Mouse (Mus musculus) limb, embryonic 14.5 days (tissue): Measurements from ENCODE around the gene Dlx5. TPM values are rescaled to one million over a fixed set of nuclear protein-coding genes. Genes with fewer than 3 reads are reported as not detected.

Experiments
- ATAC-seq: fragments of 200-750 bp; cut with Nextera tagmentation; 2 replicates; pipeline ENCODE4 v1.8.0; 2017; ENCODE audit warnings: low read depth, moderate number of reproducible peaks, moderate TSS enrichment; ENCODE audit not compliant: low FRiP score
- DNase-seq: peaks from one replicate; pipeline ENCODE4 v3.0.0-alpha.2; 2015; ENCODE audit warnings: low spot score
- H3K27ac ChIP-seq: fragments of 300-500 bp; sonication (generic); replicated peaks from 2 replicates; pipeline ENCODE4 v1.5.1; 2014; ENCODE audit warnings: low read depth, mild to moderate bottlenecking, low read length, moderate library complexity, mixed read lengths
- H3K27me3 ChIP-seq: fragments of 300-500 bp; sonication (generic); 2 replicates; pipeline ENCODE4 v1.6.1; 2014; ENCODE audit warnings: low read length, mixed read lengths; ENCODE audit not compliant: control insufficient read depth, insufficient read depth
- H3K36me3 ChIP-seq: fragments of 300-500 bp; sonication (generic); 2 replicates; pipeline ENCODE4 v1.6.1; 2014; ENCODE audit warnings: mild to moderate bottlenecking, low read length, moderate library complexity, mixed read lengths; ENCODE audit not compliant: control insufficient read depth, insufficient read depth
- H3K4me1 ChIP-seq: fragments of 300-500 bp; sonication (generic); 2 replicates; pipeline ENCODE4 v1.6.1; 2014; ENCODE audit warnings: antibody characterized with exemption, low read length, mixed read lengths; ENCODE audit not compliant: control insufficient read depth, insufficient read depth
- H3K4me2 ChIP-seq: fragments of 300-500 bp; sonication (generic); replicated peaks from 2 replicates; pipeline ENCODE4 v1.6.1; 2014; ENCODE audit warnings: low read depth, mild to moderate bottlenecking, low read length, moderate library complexity; ENCODE audit not compliant: severe bottlenecking
- H3K4me3 ChIP-seq: fragments of 300-500 bp; sonication (generic); replicated peaks from 2 replicates; pipeline ENCODE4 v1.5.1; 2014; ENCODE audit warnings: low read length
- H3K9ac ChIP-seq: fragments of 300-500 bp; sonication (generic); 2 replicates; pipeline ENCODE4 v1.6.1; 2014; ENCODE audit warnings: mild to moderate bottlenecking, low read depth, low read length, moderate library complexity; ENCODE audit not compliant: severe bottlenecking
- H3K9me3 ChIP-seq: fragments of 300-500 bp; sonication (generic); 2 replicates; pipeline ENCODE4 v1.6.1; 2016; ENCODE audit warnings: low read length; ENCODE audit not compliant: control insufficient read depth
- POLR2A ChIP-seq: fragments of 200-500 bp; IDR thresholded peaks from 2 replicates; pipeline ENCODE4 v1.8.0; 2012; ENCODE audit warnings: inconsistent platforms, mild to moderate bottlenecking, moderate library complexity, borderline replicate concordance; ENCODE audit not compliant: insufficient read depth, insufficient read length; ENCODE audit errors: extremely low read depth
- WGBS: fragments of 180-500 bp; shearing (Covaris S2); extraction: QIAGEN DNeasy Blood & Tissue Kit; methylation state at CpG from one replicate; pipeline ENCODE4 v1.1.7; 2014; 5-methylcytosine and 5-hydroxymethylcytosine counted together
- polyA plus RNA-seq, 2 experiments: library from polyadenylated mRNA; depleted of rRNA in 1 of 2; stranded (reverse) in 1 of 2; unstranded in 1 of 2; fragments of >200 nt; fragmentation: Nextera tagmentation in 1 of 2; extraction: Ambion mirVana in 1 of 2; gene quantifications; 2 replicates each; pipeline versions ENCODE4 v1.2.1 to v1.2.3; 2012 to 2014

The Dlx5 gene
- polyA plus RNA-seq (2012; rRNA removed) (18.8 and 20.8 TPM in 2 replicates), polyA plus RNA-seq (2014; fragmentation: Nextera tagmentation; extraction: Ambion mirVana) (35.1 and 35.7 TPM in 2 replicates)

DNA sequence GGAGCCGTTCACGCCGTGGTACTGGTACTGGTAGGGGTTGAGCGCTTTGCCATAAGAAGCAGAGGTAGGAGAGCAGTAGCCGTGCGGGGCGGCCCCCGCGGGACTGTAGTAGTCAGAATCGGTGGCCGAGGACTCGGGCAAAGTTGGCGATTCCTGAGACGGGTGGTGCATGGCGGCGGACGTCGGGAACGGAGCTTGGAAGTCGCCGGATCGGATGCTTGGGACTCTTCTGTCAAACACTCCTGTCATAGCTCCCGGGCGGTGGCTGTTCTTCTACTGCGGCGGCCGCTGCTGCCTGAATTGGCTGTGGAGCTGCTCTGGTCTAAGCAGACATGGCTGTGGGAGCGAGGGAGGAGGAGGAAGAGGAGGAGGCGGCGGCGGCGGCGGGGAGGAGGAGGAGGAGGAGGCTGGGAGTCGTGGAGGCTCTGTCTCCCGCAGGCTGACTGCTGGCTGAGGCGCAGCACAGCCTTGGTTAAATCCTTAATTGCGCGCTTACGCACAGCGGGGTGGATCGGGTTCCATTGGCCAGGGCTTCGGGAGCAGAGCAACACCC lies at the start of gene Dlx5:
TSS of gene Dlx5 (minus strand) at position 448 of the 553 bp plus-strand sequence.
- peaks cover 11% of the 10 kb centered on the region; the same call in 1 of the 2 replicates for H3K4me1 ChIP-seq
- H3K27ac ChIP-seq = peak within 1 kb of the TSS; percentile 16
- H3K4me3 ChIP-seq = peak within 1 kb of the TSS; percentile 63
- under 1% methylated on average over 40 of the region's 42 CpGs for WGBS
- ATAC-seq (peak; percentile 64), DNase-seq (peak; percentile 73)
- no peaks in the 10 kb centered on the region for H3K9me3 ChIP-seq
- peaks cover 41% of the 10 kb centered on the region for H3K27me3 ChIP-seq
- peaks cover 8% of the 10 kb centered on the region; the same call in 1 of the 2 replicates for H3K36me3 ChIP-seq
- no peak for TF ChIP-seq POLR2A
- peak within 1 kb of the TSS; percentile 77 for H3K4me2 ChIP-seq
- H3K9ac ChIP-seq = peak within 1 kb of the TSS; percentile 72

DNA sequence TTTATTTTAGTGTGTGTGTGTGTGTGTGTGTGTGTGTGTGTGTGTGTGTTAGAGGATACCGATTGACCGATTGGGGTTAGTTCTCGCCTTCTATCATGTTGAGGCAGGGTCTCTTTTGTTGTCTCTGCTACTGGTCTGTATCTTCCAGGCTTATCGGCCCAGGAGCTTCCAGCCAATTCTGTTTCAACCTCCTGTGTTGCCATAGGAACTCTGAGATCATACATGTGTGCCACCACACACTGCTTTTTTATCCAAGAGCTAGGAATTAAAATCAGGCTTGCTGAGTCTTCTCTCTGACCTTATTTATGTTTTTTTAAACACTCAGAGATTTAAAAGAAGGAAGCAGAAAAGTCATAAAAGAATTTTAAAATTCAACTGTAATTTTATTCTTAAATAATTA lies 49.6 kb upstream of the Dlx5 start:
- WGBS = 90% methylated on average over 4 of the region's 4 CpGs
- no peak overlapping the region for H3K4me3 ChIP-seq
- no peaks in the 10 kb centered on the region for H3K36me3 ChIP-seq
- no peak for ATAC-seq
- no peaks in the 10 kb centered on the region for H3K27me3 ChIP-seq
- H3K27ac ChIP-seq = no peak overlapping the region
- TF ChIP-seq POLR2A = no peak
- H3K4me1 ChIP-seq = peaks cover 3% of the 10 kb centered on the region; the same call in 1 of the 2 replicates
- H3K4me2 ChIP-seq = no peak overlapping the region
- no peaks in the 10 kb centered on the region for H3K9me3 ChIP-seq
- no peak for DNase-seq
- H3K9ac ChIP-seq = no peak overlapping the region

DNA sequence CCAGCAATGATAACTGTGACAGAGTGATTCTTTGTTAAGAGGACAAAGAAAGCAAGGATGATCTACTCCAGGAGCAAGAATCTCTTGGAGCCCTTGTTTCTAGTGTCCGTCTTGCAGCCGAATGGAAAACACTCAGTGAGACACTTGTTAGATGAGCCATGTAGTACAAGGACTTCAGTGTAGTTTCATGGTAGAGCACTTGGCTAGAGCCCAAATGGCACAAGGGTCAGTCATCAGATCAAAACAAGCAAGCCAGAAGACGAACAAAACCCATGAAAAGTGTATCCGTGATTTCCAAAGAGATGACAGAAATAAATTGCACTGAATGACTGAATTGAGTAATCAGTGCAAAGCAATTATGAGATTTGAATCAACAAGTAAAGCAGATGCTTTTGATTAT lies 48.9 kb upstream of the Dlx5 start:
- Histone ChIP-seq H3K4me3 (no peak overlapping the region), H3K36me3 (no peaks in the 10 kb centered on the region), H3K4me1 (peaks cover 3% of the 10 kb centered on the region; the same call in 1 of the 2 replicates), H3K27ac (no peak overlapping the region), H3K4me2 (no peak overlapping the region), H3K9me3 (no peaks in the 10 kb centered on the region), H3K27me3 (no peaks in the 10 kb centered on the region), H3K9ac (no peak overlapping the region)
- TF ChIP-seq POLR2A = no peak
- 94% methylated on average over 4 of the region's 4 CpGs for WGBS
- DNase-seq (no peak), ATAC-seq (no peak)

DNA sequence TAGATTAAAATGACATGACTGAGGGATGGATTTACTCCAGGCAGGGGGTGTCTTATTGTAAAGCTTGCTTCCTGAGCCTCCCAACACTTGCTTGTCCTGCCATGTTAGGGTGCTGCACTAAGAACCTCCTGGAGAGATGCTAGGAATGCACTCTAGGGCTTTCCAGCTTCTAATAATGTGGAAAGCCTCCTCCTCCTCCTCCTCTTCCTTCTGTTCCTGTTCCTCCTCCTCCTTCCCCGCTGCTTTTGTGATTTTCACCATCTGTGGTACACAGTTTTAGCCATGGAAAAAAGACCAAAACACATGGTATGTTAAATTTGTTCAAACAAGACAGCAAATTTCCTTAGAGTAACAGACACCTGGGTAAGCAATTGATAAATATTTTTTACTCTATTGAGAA lies 43.4 kb upstream of the Dlx5 start:
- no peak for TF ChIP-seq POLR2A
- Histone ChIP-seq H3K4me3 (no peak overlapping the region), H3K27ac (no peak overlapping the region), H3K36me3 (no peaks in the 10 kb centered on the region), H3K4me1 (peaks cover 3% of the 10 kb centered on the region; the same call in 1 of the 2 replicates), H3K9me3 (no peaks in the 10 kb centered on the region), H3K4me2 (no peak overlapping the region), H3K9ac (no peak overlapping the region), H3K27me3 (no peaks in the 10 kb centered on the region)
- ATAC-seq = no peak
- WGBS = 63% methylated on average over 1 of the region's 1 CpGs
- no peak for DNase-seq

DNA sequence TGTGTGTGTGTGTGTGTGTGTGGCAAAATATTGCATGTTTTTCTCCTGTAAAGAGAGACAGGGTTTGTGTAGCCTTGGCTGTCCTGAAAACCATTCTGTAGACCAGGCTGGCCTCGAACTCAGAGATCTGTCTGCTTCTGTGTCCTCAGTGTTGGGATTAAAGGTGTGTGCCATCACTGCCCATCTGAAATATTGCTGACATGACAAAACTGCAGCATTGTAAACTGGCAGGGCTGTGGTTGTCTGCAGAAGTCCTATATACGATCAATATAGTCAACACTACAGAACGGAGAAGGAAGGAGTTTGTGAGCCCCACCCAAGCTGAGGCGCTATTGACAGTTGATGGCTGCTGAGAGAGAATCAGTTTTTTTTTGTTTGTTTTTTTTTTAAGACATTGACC lies 35.4 kb upstream of the Dlx5 start:
- 89% methylated on average over 4 of the region's 4 CpGs for WGBS
- H3K4me1 ChIP-seq = no peaks in the 10 kb centered on the region
- no peak overlapping the region for H3K27ac ChIP-seq
- no peak overlapping the region for H3K9ac ChIP-seq
- H3K4me2 ChIP-seq = no peak overlapping the region
- H3K9me3 ChIP-seq = no peaks in the 10 kb centered on the region
- TF ChIP-seq POLR2A = no peak
- no peaks in the 10 kb centered on the region for H3K36me3 ChIP-seq
- no peak for DNase-seq
- ATAC-seq = no peak
- no peaks in the 10 kb centered on the region for H3K27me3 ChIP-seq
- no peak overlapping the region for H3K4me3 ChIP-seq
